Mouse (Mus musculus) hindbrain, postnatal 0 days (tissue): Measurements from ENCODE around the gene Mrln. TPM values are rescaled to one million over a fixed set of nuclear protein-coding genes. Genes with fewer than 3 reads are reported as not detected.
A peak's percentile ranks its signal among the peaks of the same experiment; 100 is the strongest.

Experiments used
- ATAC-seq: fragments of 200-750 bp; cut with Nextera tagmentation; 2 replicates; pipeline ENCODE4 v1.8.0; 2017; ENCODE audit warnings: mild to moderate bottlenecking, moderate TSS enrichment, moderate library complexity
- DNase-seq: peaks from one replicate; pipeline ENCODE4 v3.0.0-alpha.2; 2015; ENCODE audit warnings: low spot score
- H3K27ac ChIP-seq: fragments of 300-500 bp; sonication (generic); 2 replicates; pipeline ENCODE4 v1.5.1; 2014; ENCODE audit warnings: mild to moderate bottlenecking
- H3K27me3 ChIP-seq: fragments of 300-500 bp; sonication (generic); 2 replicates; pipeline ENCODE4 v1.6.1; 2014; ENCODE audit warnings: low read length, mixed read lengths; ENCODE audit not compliant: insufficient read depth
- H3K36me3 ChIP-seq: fragments of 300-500 bp; sonication (generic); 2 replicates; pipeline ENCODE4 v1.6.1; 2014; ENCODE audit warnings: low read length, mixed read lengths; ENCODE audit not compliant: insufficient read depth
- H3K4me1 ChIP-seq: fragments of 300-500 bp; sonication (generic); 2 replicates; pipeline ENCODE4 v1.6.1; 2014; ENCODE audit warnings: antibody characterized with exemption, low read length, mixed read lengths; ENCODE audit not compliant: insufficient read depth
- H3K4me2 ChIP-seq: fragments of 300-500 bp; sonication (generic); 2 replicates; pipeline ENCODE4 v1.6.1; 2014; ENCODE audit warnings: low read depth, mild to moderate bottlenecking, low read length, moderate library complexity, mixed read lengths
- H3K4me3 ChIP-seq: fragments of 300-500 bp; sonication (generic); 2 replicates; pipeline ENCODE4 v1.5.1; 2014; ENCODE audit warnings: low read length
- H3K9ac ChIP-seq: fragments of 300-500 bp; sonication (generic); replicated peaks from 2 replicates; pipeline ENCODE4 v1.6.1; 2014; ENCODE audit warnings: mild to moderate bottlenecking, low read length, moderate library complexity, mixed read lengths
- H3K9me3 ChIP-seq: fragments of 300-500 bp; sonication (generic); 2 replicates; pipeline ENCODE4 v1.6.1; 2016; ENCODE audit warnings: low read length, mixed read lengths
- CTCF ChIP-seq: IDR thresholded peaks from 2 replicates; pipeline ENCODE4 v1.5.1; 2016; ENCODE audit warnings: antibody characterized with exemption, control low read depth, low read depth
- WGBS: fragments of 180-500 bp; shearing (Covaris S2); extraction: QIAGEN DNeasy Blood & Tissue Kit; methylation state at CpG from one replicate; pipeline ENCODE4 v1.1.7; 2014; 5-methylcytosine and 5-hydroxymethylcytosine counted together
- polyA plus RNA-seq: library from polyadenylated mRNA; unstranded; fragments of >200 nt; fragmentation: Nextera tagmentation; extraction: Ambion mirVana; gene quantifications from 2 replicates; pipeline ENCODE4 v1.2.1, GENCODE M21; 2015
- total RNA-seq: library from RNA; depleted of rRNA; stranded (reverse); fragments of >200 nt; gene quantifications from 2 replicates; pipeline ENCODE4 v1.2.3, GENCODE M21; 2014

The Mrln gene
- total and polyA plus RNA-seq, 2 experiments from 2014 or later: 3.3 to 5.3 TPM

DNA sequence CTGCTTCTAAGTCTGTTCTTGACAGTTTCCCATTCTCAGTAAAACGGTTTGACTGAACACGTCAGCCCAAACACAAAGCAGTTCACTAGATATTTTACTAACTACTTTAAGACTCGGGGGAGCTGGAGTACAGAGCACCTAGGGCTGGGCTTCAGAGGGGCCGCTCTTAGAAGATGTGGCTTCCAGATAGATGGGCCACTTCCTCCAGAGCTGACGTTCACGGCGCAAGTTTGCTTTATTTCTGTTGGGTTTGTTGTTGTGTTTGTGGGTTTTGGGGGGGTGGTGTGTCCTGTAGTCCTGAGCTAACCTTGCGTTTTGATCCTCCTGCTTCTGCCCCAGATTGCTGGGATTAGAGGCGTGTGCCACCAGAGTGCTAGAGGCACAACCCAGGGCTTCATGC lies 23.7 kb upstream of the Mrln start:
- no peaks in the 10 kb centered on the region for H3K4me1 ChIP-seq
- H3K9me3 ChIP-seq: no peaks in the 10 kb centered on the region
- no peak overlapping the region for H3K4me2 ChIP-seq
- ATAC-seq: no peak
- no peak for DNase-seq
- no peak overlapping the region for H3K4me3 ChIP-seq
- H3K9ac ChIP-seq: no peak overlapping the region
- no peak overlapping the region for H3K27ac ChIP-seq
- peaks cover 6% of the 10 kb centered on the region; the same call in 1 of the 2 replicates for H3K36me3 ChIP-seq
- no peaks in the 10 kb centered on the region for H3K27me3 ChIP-seq
- no peak for TF ChIP-seq CTCF
- WGBS: 90% methylated on average over 9 of the region's 9 CpGs

DNA sequence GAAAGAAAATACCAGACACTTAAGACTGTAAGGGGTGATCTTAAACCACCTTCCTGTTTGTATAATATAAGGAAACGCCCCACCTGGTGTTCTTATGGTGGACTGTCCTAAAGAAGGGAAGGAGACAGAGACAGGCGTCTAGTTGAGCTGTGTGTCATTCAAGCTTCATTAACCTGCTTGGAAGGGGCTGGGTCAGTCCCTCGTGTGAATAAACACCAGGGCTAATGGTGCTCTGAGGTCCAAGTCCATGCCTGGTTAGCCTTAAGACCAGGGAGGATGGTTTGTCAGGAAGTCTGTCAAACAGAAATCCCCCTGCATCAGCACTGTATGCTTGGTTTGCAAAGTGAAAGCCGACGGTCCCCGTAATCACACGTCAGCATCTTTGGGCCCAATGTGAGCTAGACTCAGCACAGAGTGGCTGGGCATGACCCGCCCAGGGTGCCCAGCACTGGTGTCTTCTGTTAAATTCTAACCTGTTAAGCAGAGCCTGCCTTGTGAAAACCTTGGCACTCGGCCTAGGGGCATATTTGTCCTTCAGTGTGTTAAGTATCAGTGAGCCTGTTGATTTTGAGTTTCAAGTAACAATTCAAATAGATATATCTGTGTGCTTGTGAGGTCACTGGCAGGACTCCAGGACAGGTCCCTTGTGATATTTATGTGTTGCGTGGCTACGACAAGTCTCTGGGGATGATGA lies 23.0 kb upstream of the Mrln start:
- Histone ChIP-seq H3K36me3 (peaks cover 6% of the 10 kb centered on the region; the same call in 1 of the 2 replicates), H3K9me3 (no peaks in the 10 kb centered on the region), H3K4me2 (no peak overlapping the region), H3K27me3 (no peaks in the 10 kb centered on the region), H3K9ac (no peak overlapping the region), H3K4me1 (no peaks in the 10 kb centered on the region), H3K4me3 (no peak overlapping the region), H3K27ac (no peak overlapping the region)
- no peak for TF ChIP-seq CTCF
- WGBS: 84% methylated on average over 11 of the region's 11 CpGs
- no peak for ATAC-seq
- no peak for DNase-seq

DNA sequence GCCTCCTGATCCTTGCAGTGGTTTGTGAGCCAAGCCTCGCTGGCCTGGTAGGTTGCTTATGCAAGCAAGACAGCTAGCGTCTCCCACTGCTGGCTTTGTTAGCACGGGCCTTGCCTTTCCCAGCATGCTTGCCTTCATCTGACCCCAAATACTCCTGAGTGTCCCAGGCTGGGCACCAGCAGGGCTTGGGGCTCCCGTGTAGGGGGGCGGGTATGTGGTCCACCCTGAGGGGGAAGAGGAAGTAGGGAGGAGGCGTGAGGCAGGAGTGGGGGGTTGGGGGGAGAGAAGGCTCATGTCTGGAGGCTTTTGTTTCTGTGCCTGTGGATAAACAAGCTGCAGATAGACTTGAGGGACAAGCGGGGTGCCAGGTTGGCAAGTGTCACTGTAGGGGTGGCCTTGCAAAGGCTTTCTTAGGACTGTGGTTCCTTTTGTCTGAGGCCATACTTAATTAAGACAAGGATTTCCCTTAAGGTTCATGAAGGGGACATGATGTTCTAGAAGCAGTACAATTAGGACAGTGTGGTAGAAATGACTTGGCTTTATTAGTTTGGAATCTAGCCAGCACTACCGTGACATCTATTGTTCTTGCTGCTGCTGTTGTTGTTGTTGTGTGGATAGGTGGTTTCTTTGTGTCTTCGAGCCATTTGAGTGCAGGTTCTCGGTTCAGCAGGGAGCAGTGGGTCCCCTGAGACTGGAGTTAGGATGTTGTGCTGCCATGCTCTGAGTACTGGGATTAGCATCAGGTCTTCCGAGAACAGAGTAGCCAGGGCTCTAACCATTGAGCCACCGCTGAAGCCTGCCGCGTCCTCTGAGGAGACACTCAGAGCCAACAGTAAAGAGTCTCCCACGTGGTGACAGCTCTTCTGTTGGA lies 21.0 kb upstream of the Mrln start:
- WGBS: 45% methylated on average over 15 of the region's 15 CpGs
- Histone ChIP-seq H3K4me3 (no peak overlapping the region), H3K27me3 (no peaks in the 10 kb centered on the region), H3K4me2 (no peak overlapping the region), H3K9me3 (no peaks in the 10 kb centered on the region), H3K36me3 (peaks cover 11% of the 10 kb centered on the region; the same call in 1 of the 2 replicates), H3K9ac (no peak overlapping the region), H3K4me1 (no peaks in the 10 kb centered on the region), H3K27ac (peak overlapping the region; percentile 66)
- no peak for TF ChIP-seq CTCF
- ATAC-seq: peak; percentile 77
- peak; percentile 55 for DNase-seq

DNA sequence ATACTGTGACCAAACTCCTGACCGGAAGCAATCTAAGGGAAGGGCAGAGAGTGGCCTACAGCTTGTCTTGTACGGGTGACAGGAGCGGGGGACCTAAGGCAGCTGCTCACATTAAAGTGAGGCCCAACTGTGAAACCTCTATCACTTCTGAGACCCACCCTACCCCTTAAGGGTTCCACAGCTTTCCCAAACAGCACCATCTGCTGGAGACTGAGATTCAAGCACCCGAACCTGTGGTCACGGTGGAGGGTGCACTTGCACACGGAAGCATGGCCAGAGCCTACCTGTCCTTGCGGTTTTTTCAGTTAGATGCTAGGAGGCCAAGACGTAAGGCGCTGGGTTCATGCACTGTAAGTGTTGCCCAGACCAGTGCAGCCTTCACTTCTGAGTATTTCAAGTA lies 18.3 kb upstream of the Mrln start:
- H3K9ac ChIP-seq: no peak overlapping the region
- no peaks in the 10 kb centered on the region for H3K4me1 ChIP-seq
- ATAC-seq (peak; percentile 52; the same call in 1 of the 2 replicates), DNase-seq (peak; percentile 43)
- H3K27ac ChIP-seq: no peak overlapping the region
- H3K9me3 ChIP-seq: no peaks in the 10 kb centered on the region
- 76% methylated on average over 9 of the region's 9 CpGs for WGBS
- TF ChIP-seq CTCF: peak; percentile 75
- H3K4me2 ChIP-seq: no peak overlapping the region
- no peak overlapping the region for H3K4me3 ChIP-seq
- no peaks in the 10 kb centered on the region for H3K27me3 ChIP-seq
- H3K36me3 ChIP-seq: peaks cover 22% of the 10 kb centered on the region; the same call in 1 of the 2 replicates

GRCm38 (mm10) chr10:70186586-70186985 lies 17.9 kb upstream of the Mrln start:
- Histone ChIP-seq H3K27me3 (no peaks in the 10 kb centered on the region), H3K4me1 (no peaks in the 10 kb centered on the region), H3K27ac (no peak overlapping the region), H3K9me3 (no peaks in the 10 kb centered on the region), H3K9ac (no peak overlapping the region), H3K4me2 (no peak overlapping the region), H3K4me3 (no peak overlapping the region), H3K36me3 (peaks cover 24% of the 10 kb centered on the region; the same call in 1 of the 2 replicates)
- 89% methylated on average over 7 of the region's 7 CpGs for WGBS
- no peak for TF ChIP-seq CTCF
- ATAC-seq (no peak), DNase-seq (no peak)

DNA sequence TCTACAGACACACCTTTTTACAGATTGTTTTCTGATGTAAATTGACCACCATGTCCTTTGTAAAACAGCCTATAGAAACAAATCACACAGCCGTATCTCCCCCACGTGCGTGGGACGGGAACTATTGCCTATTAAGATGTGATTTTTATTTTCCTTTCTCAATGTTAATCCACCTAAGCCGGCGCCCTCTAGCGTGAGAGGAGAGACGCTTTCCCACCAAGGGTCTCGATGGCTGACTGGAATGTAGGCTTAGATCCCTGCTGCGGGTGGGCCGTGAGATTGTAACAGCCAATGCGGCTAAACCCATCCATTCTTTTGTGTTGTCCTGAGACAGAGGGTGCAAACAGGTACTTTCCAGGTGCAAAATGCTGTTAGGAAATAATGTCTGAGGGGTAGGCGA lies 14.6 kb upstream of the Mrln start:
- Histone ChIP-seq H3K9me3 (no peaks in the 10 kb centered on the region), H3K4me3 (no peak overlapping the region), H3K27me3 (no peaks in the 10 kb centered on the region), H3K4me1 (no peaks in the 10 kb centered on the region), H3K4me2 (no peak overlapping the region), H3K36me3 (peaks cover 31% of the 10 kb centered on the region; the same call in 1 of the 2 replicates), H3K27ac (no peak overlapping the region), H3K9ac (no peak overlapping the region)
- ATAC-seq (no peak), DNase-seq (peak; percentile 32)
- peak; percentile 51; the same call in 1 of the 2 replicates for TF ChIP-seq CTCF
- WGBS: 79% methylated on average over 13 of the region's 13 CpGs

- no peaks in the 10 kb centered on the region for H3K4me1 ChIP-seq
- H3K9ac ChIP-seq: no peak overlapping the region
- H3K4me3 ChIP-seq: no peak overlapping the region
- DNase-seq (no peak), ATAC-seq (no peak)
- H3K9me3 ChIP-seq: no peaks in the 10 kb centered on the region
- no peak overlapping the region for H3K4me2 ChIP-seq
- no peak for TF ChIP-seq CTCF
- H3K36me3 ChIP-seq: peaks cover 17% of the 10 kb centered on the region; the same call in 1 of the 2 replicates
- no peak overlapping the region for H3K27ac ChIP-seq
- H3K27me3 ChIP-seq: no peaks in the 10 kb centered on the region
- 78% methylated on average over 9 of the region's 9 CpGs for WGBS
These were observed 10.2 kb upstream of the Mrln start for GRCm38 (mm10) chr10:70194283-70194682.
